ENCODE assay signal across 21 mouse cellular contexts in genomic region chr15:82450045-82450444, GRCm38 (mm10). TPM values are rescaled to one million over a fixed set of nuclear protein-coding genes. Genes with fewer than 3 reads are reported as not detected.
DNase-seq lines count a peak whose midpoint lies in the region; ATAC-seq and TF ChIP-seq lines count a peak whose summit lies in the region.
"Not testable (repeated sequence)": the region's sequence is repeated elsewhere in the genome, so short reads cannot be mapped to it uniquely, and the experiment has no call there.
"Had no signal": no experiment of that assay in that cellular context is flagged by ENCODE, and none has a peak within 500 bp of the region (broad histone marks: within the 10 kb centered on the region; RNA-seq: fewer than 3 reads in every experiment).

No protein-coding gene starts in this region.

- not testable (repeated sequence) for H3K9ac ChIP-seq in intestine, embryonic 14.5 days (ENCODE audit: low read length); intestine, postnatal 0 days (ENCODE audit: low read depth, low read length); liver, embryonic 12.5 days; liver, embryonic 15.5 days; stomach, postnatal 0 days (ENCODE audit: low read length)

- TF ChIP-seq POLR2A in kidney, adult 2 months (IDR thresholded peaks at IDR 0.05; ENCODE audit: low read depth, low read length): not testable (repeated sequence)

- not testable (repeated sequence) for H3K27me3 ChIP-seq in intestine, embryonic 14.5 days (replicated peaks; ENCODE audit: control insufficient read depth, insufficient read depth, low read length); intestine, postnatal 0 days (replicated peaks; ENCODE audit: control insufficient read depth, insufficient read depth, low read length); kidney, adult 2 months (replicated peaks; ENCODE audit: control insufficient read depth, insufficient read depth, low read length); liver, embryonic 12.5 days (replicated peaks); liver, embryonic 15.5 days; stomach, postnatal 0 days (ENCODE audit: control insufficient read depth, insufficient read depth, low read length)

- peak; percentile 47 for DNase-seq in intestine, embryonic 14.5 days (ENCODE audit: low spot score)
- peak; percentile 77 for DNase-seq in kidney, adult 2 months
- DNase-seq in kidney, postnatal 36 days: peak; percentile 30 to 39
- not testable (repeated sequence) for DNase-seq in stomach, postnatal 0 days (ENCODE audit: low spot score)

- not testable (repeated sequence) for H3K36me3 ChIP-seq in intestine, embryonic 14.5 days (ENCODE audit: control insufficient read depth, insufficient read depth, low read length); intestine, postnatal 0 days (ENCODE audit: control insufficient read depth, insufficient read depth); kidney, adult 2 months (ENCODE audit: control insufficient read depth, insufficient read depth, low read length); liver, embryonic 12.5 days; liver, embryonic 15.5 days (replicated peaks); stomach, postnatal 0 days (ENCODE audit: control insufficient read depth, insufficient read depth, low read length)

- H3K9me3 ChIP-seq in intestine, embryonic 14.5 days (ENCODE audit: control insufficient read depth, low read length); intestine, postnatal 0 days (ENCODE audit: control insufficient read depth); liver, embryonic 12.5 days (replicated peaks); liver, embryonic 15.5 days (replicated peaks); stomach, postnatal 0 days (ENCODE audit: control insufficient read depth, low read length): not testable (repeated sequence)

- not testable (repeated sequence) for TF ChIP-seq CTCF in intestine, postnatal 0 days (IDR thresholded peaks at IDR 0.05; ENCODE audit: low read depth); kidney, adult 2 months (conservative IDR thresholded peaks at IDR 0.05; ENCODE audit: insufficient read depth, insufficient read length, low read depth, low read length); stomach, postnatal 0 days (IDR thresholded peaks at IDR 0.05; ENCODE audit: low read depth)

- not testable (repeated sequence) for H3K4me1 ChIP-seq in intestine, embryonic 14.5 days (replicated peaks; ENCODE audit: control insufficient read depth, insufficient read depth, low read length); intestine, postnatal 0 days (replicated peaks; ENCODE audit: control insufficient read depth, insufficient read depth, low read length); kidney, adult 2 months (ENCODE audit: control insufficient read depth, insufficient read depth, low read length); liver, embryonic 12.5 days; liver, embryonic 15.5 days (replicated peaks); stomach, postnatal 0 days (replicated peaks; ENCODE audit: control insufficient read depth, insufficient read depth)

- H3K27ac ChIP-seq in intestine, embryonic 14.5 days (ENCODE audit: low read depth); intestine, postnatal 0 days (ENCODE audit: low read depth, low read length); kidney, adult 2 months (ENCODE audit: insufficient read depth, low read depth, low read length); liver, embryonic 12.5 days; liver, embryonic 15.5 days (replicated peaks); stomach, postnatal 0 days (replicated peaks): not testable (repeated sequence)

- not testable (repeated sequence) for H3K4me2 ChIP-seq in intestine, embryonic 14.5 days (ENCODE audit: low read length); intestine, postnatal 0 days (replicated peaks; ENCODE audit: low read depth); liver, embryonic 12.5 days; liver, embryonic 15.5 days; stomach, postnatal 0 days (replicated peaks; ENCODE audit: low read depth)

- H3K4me3 ChIP-seq in intestine, embryonic 14.5 days (ENCODE audit: low read depth, low read length); intestine, postnatal 0 days (ENCODE audit: low read depth, low read length); kidney, adult 2 months (ENCODE audit: insufficient read depth, low read depth, low read length); liver, embryonic 12.5 days; liver, embryonic 15.5 days (replicated peaks); stomach, postnatal 0 days (ENCODE audit: low read depth, low read length): not testable (repeated sequence)

- 59% methylated on average over 2 of the region's 2 CpGs for WGBS in intestine, embryonic 14.5 days
- WGBS in intestine, postnatal 0 days: 40% methylated on average over 2 of the region's 2 CpGs
- 35% methylated on average over 2 of the region's 2 CpGs for WGBS in kidney, adult 2 months
- WGBS in liver, embryonic 12.5 days (ENCODE audit: insufficient replicate concordance): 60% methylated on average over 2 of the region's 2 CpGs
- 38% methylated on average over 2 of the region's 2 CpGs for WGBS in liver, embryonic 15.5 days (ENCODE audit: insufficient replicate concordance)
- WGBS in stomach, postnatal 0 days: 43% methylated on average over 2 of the region's 2 CpGs

- TF ChIP-seq EP300 in stomach, postnatal 0 days (optimal IDR thresholded peaks at IDR 0.05): not testable (repeated sequence)

- not testable (repeated sequence) for ATAC-seq in intestine, embryonic 14.5 days (replicated peaks; ENCODE audit: low FRiP score, low TSS enrichment, low read depth)
- peak; percentile 87 for ATAC-seq in intestine, postnatal 0 days
- peak; percentile 44; the same call in 1 of the 2 replicates for ATAC-seq in liver, embryonic 12.5 days
- peak; percentile 76 for ATAC-seq in liver, embryonic 15.5 days (ENCODE audit: insufficient read depth)
- peak; percentile 84; the same call in 1 of the 2 replicates for ATAC-seq in stomach, postnatal 0 days (ENCODE audit: low FRiP score, low TSS enrichment)

RNA-seq across cellular contexts. Expression of gene Cyp2d9, which starts 16.8 kb away (rescaled TPM):
- polyA plus RNA-seq in intestine, embryonic 14.5 days (2014; fragmentation: Nextera tagmentation; extraction: Ambion mirVana): 0.12 TPM in 1 of 2 replicates, not detected in the other
- polyA plus RNA-seq in intestine, postnatal 0 days (2015; fragmentation: Nextera tagmentation; extraction: Ambion mirVana): not detected in 2 replicates
- 29.6 and 49.9 TPM in 2 replicates for polyA plus RNA-seq in kidney, adult 2 months (2012; rRNA removed)
- polyA plus RNA-seq in liver, embryonic 12.5 days (2016; fragmentation: Nextera tagmentation; extraction: Ambion mirVana): 0.23 and 0.47 TPM in 2 replicates
- 2.6 and 4.3 TPM in 2 replicates for polyA plus RNA-seq in liver, embryonic 15.5 days (2015; fragmentation: Nextera tagmentation; extraction: Ambion mirVana)
- polyA plus RNA-seq in stomach, postnatal 0 days (2015; fragmentation: Nextera tagmentation; extraction: Ambion mirVana): 1.6 and 2.0 TPM in 2 replicates
- polyA plus RNA-seq: adrenal gland, adult 2 months; C2C12; CD4-positive, CD25-positive, alpha-beta regulatory T cell, adult 4 months; cerebellum, adult 2 months; embryonic facial prominence, embryonic 12.5 days; embryonic facial prominence, embryonic 15.5 days; forebrain, embryonic 11.5 days; forebrain, embryonic 14.5 days; forebrain, postnatal 0 days; frontal cortex, adult 2 months; heart, embryonic 13.5 days; heart, embryonic 16.5 days; hindbrain, embryonic 11.5 days; hindbrain, embryonic 14.5 days had no signal

RNA-seq across cellular contexts. Expression of gene Cyp2d10, which starts 43.0 kb away (rescaled TPM):
- polyA plus RNA-seq in intestine, embryonic 14.5 days (2014; fragmentation: Nextera tagmentation; extraction: Ambion mirVana): not detected in 2 replicates
- 0.25 and 0.39 TPM in 2 replicates for polyA plus RNA-seq in intestine, postnatal 0 days (2015; fragmentation: Nextera tagmentation; extraction: Ambion mirVana)
- 0.22 and 0.33 TPM in 2 replicates for polyA plus RNA-seq in kidney, adult 2 months (2012; rRNA removed)
- 10.1 and 11.2 TPM in 2 replicates for polyA plus RNA-seq in liver, embryonic 12.5 days (2016; fragmentation: Nextera tagmentation; extraction: Ambion mirVana)
- polyA plus RNA-seq in liver, embryonic 15.5 days (2015; fragmentation: Nextera tagmentation; extraction: Ambion mirVana): 52.7 and 71.7 TPM in 2 replicates
- polyA plus RNA-seq in stomach, postnatal 0 days (2015; fragmentation: Nextera tagmentation; extraction: Ambion mirVana): 2.1 and 3.6 TPM in 2 replicates
- polyA plus RNA-seq: C2C12; CD4-positive, CD25-positive, alpha-beta regulatory T cell, adult 4 months; cerebellum, adult 2 months; embryonic facial prominence, embryonic 12.5 days; embryonic facial prominence, embryonic 15.5 days; forebrain, embryonic 11.5 days; forebrain, embryonic 14.5 days; forebrain, postnatal 0 days; frontal cortex, adult 2 months; hindbrain, embryonic 11.5 days; hindbrain, embryonic 14.5 days had no signal

RNA-seq across cellular contexts. Expression of gene Cyp2d11, which starts 56.2 kb away (rescaled TPM):
- polyA plus RNA-seq in intestine, embryonic 14.5 days (2014; fragmentation: Nextera tagmentation; extraction: Ambion mirVana): not detected in 2 replicates
- not detected in 2 replicates for polyA plus RNA-seq in intestine, postnatal 0 days (2015; fragmentation: Nextera tagmentation; extraction: Ambion mirVana)
- polyA plus RNA-seq in kidney, adult 2 months (2012; rRNA removed): not detected in 2 replicates
- not detected in 2 replicates for polyA plus RNA-seq in liver, embryonic 12.5 days (2016; fragmentation: Nextera tagmentation; extraction: Ambion mirVana)
- 0.10 TPM in 1 of 2 replicates, not detected in the other for polyA plus RNA-seq in liver, embryonic 15.5 days (2015; fragmentation: Nextera tagmentation; extraction: Ambion mirVana)
- not detected in 2 replicates for polyA plus RNA-seq in stomach, postnatal 0 days (2015; fragmentation: Nextera tagmentation; extraction: Ambion mirVana)
- polyA plus RNA-seq: adrenal gland, adult 2 months; C2C12; CD4-positive, CD25-positive, alpha-beta regulatory T cell, adult 4 months; cerebellum, adult 2 months; embryonic facial prominence, embryonic 12.5 days; embryonic facial prominence, embryonic 15.5 days; forebrain, embryonic 11.5 days; forebrain, embryonic 14.5 days; forebrain, postnatal 0 days; frontal cortex, adult 2 months; heart, embryonic 13.5 days; heart, embryonic 16.5 days; hindbrain, embryonic 11.5 days; hindbrain, embryonic 14.5 days had no signal
